Mouse (Mus musculus): Measurements from ENCODE around the gene Sowahc. TPM values are rescaled to one million over a fixed set of nuclear protein-coding genes. Genes with fewer than 3 reads are reported as not detected.

Sowahc gene
- polyA plus RNA-seq, 1 experiment from 2014 or later, result 10.2 TPM

DNA sequence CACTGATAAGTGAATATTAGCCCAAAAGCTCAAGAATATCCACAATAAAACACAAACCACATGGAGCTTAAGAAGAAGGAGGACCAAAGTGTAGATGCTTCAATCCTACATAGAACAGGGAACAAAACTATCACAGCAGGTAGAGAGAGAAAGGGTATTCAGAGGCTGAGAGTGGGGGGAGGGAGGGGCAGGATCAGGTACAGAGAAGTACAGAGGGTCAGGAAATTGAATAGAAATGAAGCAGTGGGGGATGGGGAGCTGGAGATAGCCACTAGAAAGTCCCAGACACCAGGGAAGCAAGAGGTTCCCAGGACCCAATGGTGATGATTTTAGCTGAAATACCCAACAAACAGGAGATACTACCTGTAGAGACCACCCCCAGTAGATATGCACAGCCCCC lies 21.7 kb upstream of the Sowahc start:
- Histone ChIP-seq H3K4me2 (replicated peaks; ENCODE audit: low read depth) (no peak overlapping the region), H3K4me1 (replicated peaks; ENCODE audit: control insufficient read depth, insufficient read depth) (no peaks in the 10 kb centered on the region), H3K9ac (ENCODE audit: low read length) (no peak overlapping the region), H3K27ac (replicated peaks) (no peak overlapping the region), H3K27me3 (ENCODE audit: control insufficient read depth, insufficient read depth, low read length) (no peaks in the 10 kb centered on the region), H3K4me3 (ENCODE audit: low read depth, low read length) (no peak overlapping the region), H3K9me3 (ENCODE audit: control insufficient read depth, low read length) (no peaks in the 10 kb centered on the region), H3K36me3 (ENCODE audit: control insufficient read depth, insufficient read depth, low read length) (no peaks in the 10 kb centered on the region)
- DNase-seq (ENCODE audit: low spot score) (no peak), ATAC-seq (ENCODE audit: low FRiP score, low TSS enrichment) (no peak)
- TF ChIP-seq EP300 (optimal IDR thresholded peaks at IDR 0.05) (no peak), CTCF (IDR thresholded peaks at IDR 0.05; ENCODE audit: low read depth) (no peak)

- H3K36me3 ChIP-seq (ENCODE audit: control insufficient read depth, insufficient read depth, low read length), result no peaks in the 10 kb centered on the region
- TF ChIP-seq CTCF (IDR thresholded peaks at IDR 0.05; ENCODE audit: low read depth), result no peak
- no peak for TF ChIP-seq EP300 (optimal IDR thresholded peaks at IDR 0.05)
These were observed 805 bp upstream of the Sowahc start for GRCm38 (mm10) chr10:59220824-59221472.

GRCm38 (mm10) chr10:59222271-59223101 lies 733 bp downstream of the Sowahc start:
- DNase-seq (ENCODE audit: low spot score) (peak; percentile 30), ATAC-seq (ENCODE audit: low FRiP score, low TSS enrichment) (peak; percentile 3; the same call in 1 of the 2 replicates)
- WGBS, result 2% methylated on average over 49 of the region's 49 CpGs

More at GRCm38 (mm10) chr10:59220824-59221472, 805 bp upstream of the Sowahc start:
- ATAC-seq (ENCODE audit: low FRiP score, low TSS enrichment) (no peak; the same call in 1 of the 2 replicates), DNase-seq (ENCODE audit: low spot score) (no peak)
- Histone ChIP-seq H3K27ac (replicated peaks) (peak overlapping the region; percentile 91), H3K9ac (ENCODE audit: low read length) (peak overlapping the region; percentile 88), H3K27me3 (ENCODE audit: control insufficient read depth, insufficient read depth, low read length) (no peaks in the 10 kb centered on the region), H3K4me1 (replicated peaks; ENCODE audit: control insufficient read depth, insufficient read depth) (peaks cover 4% of the 10 kb centered on the region; the same call in 1 of the 2 replicates), H3K4me2 (replicated peaks; ENCODE audit: low read depth) (peak overlapping the region; percentile 99), H3K4me3 (ENCODE audit: low read depth, low read length) (peak overlapping the region; percentile 84), H3K9me3 (ENCODE audit: control insufficient read depth, low read length) (no peaks in the 10 kb centered on the region)
- WGBS, result under 1% methylated on average over 39 of the region's 39 CpGs

DNA sequence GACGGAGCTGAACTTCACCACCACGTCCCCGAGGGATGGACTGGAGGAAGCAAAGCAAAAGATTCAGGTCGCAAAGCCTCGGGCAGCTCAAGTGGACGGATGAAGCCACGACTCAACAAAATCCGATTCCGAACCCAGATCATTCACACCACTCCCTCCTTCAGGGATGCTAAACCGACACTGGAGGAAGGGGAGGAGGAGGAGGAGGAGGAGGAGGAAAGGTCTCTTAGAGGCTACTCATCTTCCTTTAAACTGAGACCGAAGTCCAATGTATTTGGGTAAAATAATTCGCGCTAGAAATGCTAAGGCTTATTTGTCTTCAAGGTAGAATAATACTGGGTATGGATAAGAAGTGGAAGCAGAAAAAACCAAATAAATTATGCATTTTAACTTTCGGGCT lies 1.5 kb downstream of the Sowahc start:
- 53% methylated on average over 14 of the region's 14 CpGs for WGBS
- H3K36me3 ChIP-seq (ENCODE audit: control insufficient read depth, insufficient read depth, low read length), result no peaks in the 10 kb centered on the region
- peak overlapping the region; percentile 88 for H3K9ac ChIP-seq (ENCODE audit: low read length)

More at GRCm38 (mm10) chr10:59222271-59223101, 733 bp downstream of the Sowahc start:
- Histone ChIP-seq H3K36me3 (ENCODE audit: control insufficient read depth, insufficient read depth, low read length) (no peaks in the 10 kb centered on the region), H3K9me3 (ENCODE audit: control insufficient read depth, low read length) (no peaks in the 10 kb centered on the region), H3K4me1 (replicated peaks; ENCODE audit: control insufficient read depth, insufficient read depth) (peaks cover 4% of the 10 kb centered on the region; the same call in 1 of the 2 replicates), H3K9ac (ENCODE audit: low read length) (peak overlapping the region; percentile 88), H3K27me3 (ENCODE audit: control insufficient read depth, insufficient read depth, low read length) (no peaks in the 10 kb centered on the region), H3K27ac (replicated peaks) (peak overlapping the region; percentile 91), H3K4me3 (ENCODE audit: low read depth, low read length) (peak overlapping the region; percentile 84), H3K4me2 (replicated peaks; ENCODE audit: low read depth) (peak overlapping the region; percentile 99)
- 0 out of 2 replicates have a peak, but pooled peaks have one; percentile 3 for TF ChIP-seq CTCF (IDR thresholded peaks at IDR 0.05; ENCODE audit: low read depth)
- no peak for TF ChIP-seq EP300 (optimal IDR thresholded peaks at IDR 0.05)

GRCm38 (mm10) chr10:59223890-59224289 lies 2.1 kb downstream of the Sowahc start:
- DNase-seq (ENCODE audit: low spot score) (no peak), ATAC-seq (ENCODE audit: low FRiP score, low TSS enrichment) (no peak)
- Histone ChIP-seq H3K27ac (replicated peaks) (no peak overlapping the region), H3K27me3 (ENCODE audit: control insufficient read depth, insufficient read depth, low read length) (no peaks in the 10 kb centered on the region), H3K4me2 (replicated peaks; ENCODE audit: low read depth) (peak overlapping the region; percentile 99), H3K36me3 (ENCODE audit: control insufficient read depth, insufficient read depth, low read length) (no peaks in the 10 kb centered on the region), H3K9ac (ENCODE audit: low read length) (no peak overlapping the region), H3K9me3 (ENCODE audit: control insufficient read depth, low read length) (no peaks in the 10 kb centered on the region), H3K4me3 (ENCODE audit: low read depth, low read length) (peak overlapping the region; percentile 21), H3K4me1 (replicated peaks; ENCODE audit: control insufficient read depth, insufficient read depth) (peaks cover 4% of the 10 kb centered on the region; the same call in 1 of the 2 replicates)
- WGBS, result 70% methylated on average over 4 of the region's 4 CpGs
- TF ChIP-seq EP300 (optimal IDR thresholded peaks at IDR 0.05), result no peak
- no peak for TF ChIP-seq CTCF (IDR thresholded peaks at IDR 0.05; ENCODE audit: low read depth)

More for the DNA sequence above, 1.5 kb downstream of the Sowahc start:
- no peaks in the 10 kb centered on the region for H3K9me3 ChIP-seq (ENCODE audit: control insufficient read depth, low read length)
- H3K27me3 ChIP-seq (ENCODE audit: control insufficient read depth, insufficient read depth, low read length), result no peaks in the 10 kb centered on the region
- peak overlapping the region; percentile 99 for H3K4me2 ChIP-seq (replicated peaks; ENCODE audit: low read depth)
- no peak for TF ChIP-seq CTCF (IDR thresholded peaks at IDR 0.05; ENCODE audit: low read depth)
- no peak for TF ChIP-seq EP300 (optimal IDR thresholded peaks at IDR 0.05)
- peak; percentile 17 for DNase-seq (ENCODE audit: low spot score)
- ATAC-seq (ENCODE audit: low FRiP score, low TSS enrichment), result no peak
- H3K4me1 ChIP-seq (replicated peaks; ENCODE audit: control insufficient read depth, insufficient read depth), result peaks cover 4% of the 10 kb centered on the region; the same call in 1 of the 2 replicates
- H3K27ac ChIP-seq (replicated peaks), result peak overlapping the region; percentile 65
- peak overlapping the region; percentile 84 for H3K4me3 ChIP-seq (ENCODE audit: low read depth, low read length)
